Mouse (Mus musculus): ENCODE measurements around the gene Lzic. TPM values are rescaled to one million over a fixed set of nuclear protein-coding genes. Genes with fewer than 3 reads are reported as not detected.

Lzic gene
- total and polyA plus RNA-seq, 3 experiments = 25.0 to 26.2 TPM; not detected in 1

GRCm38 (mm10) chr4:149525811-149526210, 40.8 kb downstream of the Lzic start:
- TF ChIP-seq POLR2AphosphoS2 (IDR thresholded peaks at IDR 0.05; ENCODE audit: low read length) = no peak
- no peak for TF ChIP-seq KAT2A (conservative IDR thresholded peaks at IDR 0.05; ENCODE audit: low read depth, low read length)
- TF ChIP-seq MAZ (IDR thresholded peaks at IDR 0.05; ENCODE audit: low read depth, low read length) = no peak
- no peak for TF ChIP-seq NELFE (IDR thresholded peaks at IDR 0.05; ENCODE audit: low read depth, low read length)
- no peak for TF ChIP-seq CHD2 (IDR thresholded peaks at IDR 0.05; ENCODE audit: low read length)
- TF ChIP-seq CTCF (IDR thresholded peaks at IDR 0.05 in 2 of 3, conservative IDR thresholded peaks at IDR 0.05 in 1 of 3; ENCODE audit: control insufficient read depth in 1 of 3, insufficient read depth in 1 of 3, low read depth in 2 of 3, low read length in 3 of 3, poor library complexity in 1 of 3, severe bottlenecking in 1 of 3) = no peak
- no peak for DNase-seq (ENCODE audit: low read depth, low spot score)
- Histone ChIP-seq H3K4me3 (ENCODE audit: control insufficient read depth in 1 of 2, insufficient read depth in 1 of 2, low read depth in 2 of 2, low read length in 2 of 2) (no peak overlapping the region), H3K9ac (ENCODE audit: control insufficient read depth, low read depth, low read length, poor library complexity, severe bottlenecking) (no peak overlapping the region), H3K36me3 (ENCODE audit: control insufficient read depth in 1 of 2, insufficient read depth in 2 of 2, low read length in 2 of 2) (no peaks in the 10 kb centered on the region), H3K9me3 (replicated peaks; ENCODE audit: insufficient read depth, low read length) (no peaks in the 10 kb centered on the region), H3K79me2 (ENCODE audit: control insufficient read depth, insufficient read depth, low read length, poor library complexity) (no peaks in the 10 kb centered on the region), H3K27ac (ENCODE audit: control insufficient read depth, low read depth, low read length) (no peak overlapping the region), H3K27me3 (ENCODE audit: control insufficient read depth in 1 of 2, insufficient read depth in 2 of 2, low read length in 2 of 2) (no peaks in the 10 kb centered on the region), H3K4me1 (ENCODE audit: control insufficient read depth in 1 of 2, insufficient read depth in 2 of 2, low read length in 2 of 2) (no peaks in the 10 kb centered on the region)

- DNase-seq (ENCODE audit: low read depth, low spot score) = no peak
- H3K36me3 ChIP-seq (ENCODE audit: control insufficient read depth in 1 of 2, insufficient read depth in 2 of 2, low read length in 2 of 2) = no peaks in the 10 kb centered on the region
- H3K4me1 ChIP-seq (ENCODE audit: control insufficient read depth in 1 of 2, insufficient read depth in 2 of 2, low read length in 2 of 2) = no peaks in the 10 kb centered on the region
- no peak for TF ChIP-seq RAD21 (IDR thresholded peaks at IDR 0.05; ENCODE audit: low read depth, low read length)
- TF ChIP-seq SIN3A (IDR thresholded peaks at IDR 0.05; ENCODE audit: low read length) = no peak
- no peak for TF ChIP-seq MAX (IDR thresholded peaks at IDR 0.05; ENCODE audit: low read length)
- no peak for TF ChIP-seq POLR2AphosphoS2 (IDR thresholded peaks at IDR 0.05; ENCODE audit: low read length)
- TF ChIP-seq ZNF384 (IDR thresholded peaks at IDR 0.05; ENCODE audit: low read depth, low read length) = no peak
- no peak for TF ChIP-seq USF2 (IDR thresholded peaks at IDR 0.05; ENCODE audit: borderline replicate concordance in 1 of 2, insufficient read depth in 1 of 2, low read depth in 1 of 2, low read length in 2 of 2)
- TF ChIP-seq MAFK (IDR thresholded peaks at IDR 0.05; ENCODE audit: borderline replicate concordance, low read depth, low read length) = no peak
- TF ChIP-seq KAT2A (conservative IDR thresholded peaks at IDR 0.05; ENCODE audit: low read depth, low read length) = no peak
- TF ChIP-seq JUND (IDR thresholded peaks at IDR 0.05; ENCODE audit: low read depth, low read length) = no peak
- TF ChIP-seq ELF1 (IDR thresholded peaks at IDR 0.05; ENCODE audit: low read depth, low read length) = no peak
- no peak for TF ChIP-seq MAZ (IDR thresholded peaks at IDR 0.05; ENCODE audit: low read depth, low read length)
- no peak for TF ChIP-seq NRF1 (IDR thresholded peaks at IDR 0.05; ENCODE audit: insufficient read depth, low read depth, low read length, poor library complexity, severe bottlenecking)
- TF ChIP-seq RCOR1 (IDR thresholded peaks at IDR 0.05; ENCODE audit: low read depth, low read length) = no peak
- no peak for TF ChIP-seq CTCF (IDR thresholded peaks at IDR 0.05 in 2 of 3, conservative IDR thresholded peaks at IDR 0.05 in 1 of 3; ENCODE audit: control insufficient read depth in 1 of 3, insufficient read depth in 1 of 3, low read depth in 2 of 3, low read length in 3 of 3, poor library complexity in 1 of 3, severe bottlenecking in 1 of 3)
- TF ChIP-seq SMC3 (IDR thresholded peaks at IDR 0.05; ENCODE audit: low read depth, low read length) = no peak
- TF ChIP-seq BHLHE40 (IDR thresholded peaks at IDR 0.05; ENCODE audit: borderline replicate concordance, low read depth, low read length) = no peak
- TF ChIP-seq GATA1 (IDR thresholded peaks at IDR 0.05; ENCODE audit: low read depth, low read length) = no peak
- TF ChIP-seq TBP (IDR thresholded peaks at IDR 0.05; ENCODE audit: low read depth, low read length) = no peak
- no peak for TF ChIP-seq UBTF (IDR thresholded peaks at IDR 0.05; ENCODE audit: borderline replicate concordance, insufficient read depth, low read depth, low read length)
- H3K9ac ChIP-seq (ENCODE audit: control insufficient read depth, low read depth, low read length, poor library complexity, severe bottlenecking) = no peak overlapping the region
- H3K79me2 ChIP-seq (ENCODE audit: control insufficient read depth, insufficient read depth, low read length, poor library complexity) = no peaks in the 10 kb centered on the region
- H3K27me3 ChIP-seq (ENCODE audit: control insufficient read depth in 1 of 2, insufficient read depth in 2 of 2, low read length in 2 of 2) = no peaks in the 10 kb centered on the region
- H3K4me3 ChIP-seq (ENCODE audit: control insufficient read depth in 1 of 2, insufficient read depth in 1 of 2, low read depth in 2 of 2, low read length in 2 of 2) = no peak overlapping the region
- H3K9me3 ChIP-seq (replicated peaks; ENCODE audit: insufficient read depth, low read length) = no peaks in the 10 kb centered on the region
- no peak overlapping the region for H3K27ac ChIP-seq (ENCODE audit: control insufficient read depth, low read depth, low read length)
Observed at GRCm38 (mm10) chr4:149526330-149526729, 41.3 kb downstream of the Lzic start.
